Mouse (Mus musculus): Measurements from ENCODE around the gene Ces1d. TPM values are rescaled to one million over a fixed set of nuclear protein-coding genes. Genes with fewer than 3 reads are reported as not detected.

Gene Ces1d
- polyA plus RNA-seq, 1 experiment = 22.7 TPM

DNA sequence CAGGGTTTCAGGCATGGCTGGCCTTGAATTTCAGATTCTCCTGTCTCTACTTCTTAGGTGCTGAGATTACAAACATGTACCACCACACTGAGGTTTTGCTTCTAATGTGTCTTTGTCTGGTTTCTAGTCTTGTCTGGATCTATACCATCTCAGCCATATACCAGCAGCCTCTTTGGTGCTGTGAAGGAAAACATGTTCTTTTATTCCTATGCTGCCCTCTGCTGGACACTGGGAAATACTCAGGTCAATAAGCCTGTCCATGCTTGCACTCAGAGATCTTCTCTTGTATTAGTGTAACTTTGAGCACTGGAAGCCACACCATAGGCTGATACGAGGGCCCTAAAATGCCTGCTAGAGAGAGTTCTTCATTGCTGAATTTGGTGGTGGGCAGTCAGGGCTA, 56.9 kb downstream of the Ces1d start:
- Histone ChIP-seq H3K4me1 (ENCODE audit: control insufficient read depth, insufficient read depth, low read length) (no peaks in the 10 kb centered on the region), H3K4me3 (ENCODE audit: control insufficient read depth, low read depth, low read length) (no peak overlapping the region), H3K27me3 (ENCODE audit: control insufficient read depth, insufficient read depth, low read length) (no peaks in the 10 kb centered on the region), H3K27ac (ENCODE audit: control insufficient read depth, insufficient read depth, low read depth, low read length) (no peak overlapping the region), H3K36me3 (ENCODE audit: control insufficient read depth, insufficient read depth, low read length) (no peaks in the 10 kb centered on the region)
- TF ChIP-seq CTCF (IDR thresholded peaks at IDR 0.05; ENCODE audit: control insufficient read depth, insufficient read depth, insufficient replicate concordance, low read depth, low read length) = no peak
- no peak for TF ChIP-seq POLR2A (IDR thresholded peaks at IDR 0.05; ENCODE audit: control insufficient read depth, low read depth, low read length)

DNA sequence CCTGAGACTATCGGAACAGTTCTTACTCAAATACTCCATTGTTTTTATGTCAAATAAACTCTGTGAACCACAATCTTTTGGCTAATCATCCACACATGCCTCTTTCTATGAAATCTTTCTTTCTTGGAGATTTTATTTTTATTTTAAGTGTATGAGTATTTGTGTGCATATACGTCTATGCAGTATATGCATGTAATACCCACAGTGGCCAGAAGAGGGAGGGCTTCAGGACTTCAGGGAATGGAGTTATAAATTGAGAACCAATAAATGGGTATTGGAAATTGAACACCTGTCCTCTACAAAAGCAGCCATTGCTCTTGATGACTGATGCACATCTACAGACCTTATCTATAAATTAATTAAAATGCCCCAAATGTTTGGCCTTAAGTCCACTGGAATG, 65.4 kb downstream of the Ces1d start:
- H3K27ac ChIP-seq (ENCODE audit: control insufficient read depth, insufficient read depth, low read depth, low read length) = no peak overlapping the region

DNA sequence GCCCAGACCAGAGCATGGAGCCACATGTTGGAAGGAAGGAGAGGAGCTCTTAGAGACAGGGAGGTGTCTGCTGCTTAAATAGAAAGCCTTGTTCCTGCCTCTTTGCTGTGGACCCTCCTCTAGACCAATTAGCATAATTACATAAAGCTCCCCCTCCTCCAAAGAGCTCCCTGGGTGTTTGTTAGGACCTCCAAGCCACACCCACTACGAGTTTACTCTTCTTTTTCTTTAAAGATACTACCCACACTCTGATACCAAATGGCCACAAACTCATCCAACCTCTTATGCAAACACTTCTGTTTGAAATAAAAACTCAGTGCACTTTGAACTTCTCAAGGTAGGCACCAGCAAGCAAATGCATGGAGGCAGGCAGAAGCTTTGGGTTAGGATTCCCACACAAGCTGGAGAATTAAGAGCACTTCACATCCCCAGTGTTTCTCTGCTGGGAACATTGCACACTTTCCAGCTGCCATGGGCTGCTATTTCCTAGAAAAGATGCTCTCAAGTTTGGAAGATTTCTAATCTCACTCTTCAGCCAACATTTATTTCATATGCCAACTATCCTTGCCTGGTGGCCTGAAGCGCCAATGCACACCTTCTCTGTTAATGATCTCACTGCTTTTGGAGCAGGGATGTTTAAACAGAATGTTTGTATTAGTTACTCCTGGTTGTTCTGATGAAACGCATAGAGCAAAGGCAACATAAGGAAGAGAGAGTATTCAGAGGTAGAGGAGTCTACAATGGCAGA, 66.2 kb downstream of the Ces1d start, which contains the start of gene Ces1c:
Gene Ces1c (minus strand): TSS at position 51 of the 748 bp plus-strand sequence.
- Histone ChIP-seq H3K36me3 (ENCODE audit: control insufficient read depth, insufficient read depth, low read length) (no peaks in the 10 kb centered on the region), H3K27me3 (ENCODE audit: control insufficient read depth, insufficient read depth, low read length) (no peaks in the 10 kb centered on the region), H3K4me3 (ENCODE audit: control insufficient read depth, low read depth, low read length) (no peak within 1 kb of the TSS), H3K27ac (ENCODE audit: control insufficient read depth, insufficient read depth, low read depth, low read length) (no peak within 1 kb of the TSS), H3K4me1 (ENCODE audit: control insufficient read depth, insufficient read depth, low read length) (no peaks in the 10 kb centered on the region)
- TF ChIP-seq CTCF (IDR thresholded peaks at IDR 0.05; ENCODE audit: control insufficient read depth, insufficient read depth, insufficient replicate concordance, low read depth, low read length) (no peak), POLR2A (IDR thresholded peaks at IDR 0.05; ENCODE audit: control insufficient read depth, low read depth, low read length) (no peak)

More for the DNA sequence above, 65.4 kb downstream of the Ces1d start:
- no peak overlapping the region for H3K4me3 ChIP-seq (ENCODE audit: control insufficient read depth, low read depth, low read length)
- no peaks in the 10 kb centered on the region for H3K27me3 ChIP-seq (ENCODE audit: control insufficient read depth, insufficient read depth, low read length)
- TF ChIP-seq POLR2A (IDR thresholded peaks at IDR 0.05; ENCODE audit: control insufficient read depth, low read depth, low read length) (no peak), CTCF (IDR thresholded peaks at IDR 0.05; ENCODE audit: control insufficient read depth, insufficient read depth, insufficient replicate concordance, low read depth, low read length) (no peak)
- no peaks in the 10 kb centered on the region for H3K4me1 ChIP-seq (ENCODE audit: control insufficient read depth, insufficient read depth, low read length)
- H3K36me3 ChIP-seq (ENCODE audit: control insufficient read depth, insufficient read depth, low read length) = no peaks in the 10 kb centered on the region

DNA sequence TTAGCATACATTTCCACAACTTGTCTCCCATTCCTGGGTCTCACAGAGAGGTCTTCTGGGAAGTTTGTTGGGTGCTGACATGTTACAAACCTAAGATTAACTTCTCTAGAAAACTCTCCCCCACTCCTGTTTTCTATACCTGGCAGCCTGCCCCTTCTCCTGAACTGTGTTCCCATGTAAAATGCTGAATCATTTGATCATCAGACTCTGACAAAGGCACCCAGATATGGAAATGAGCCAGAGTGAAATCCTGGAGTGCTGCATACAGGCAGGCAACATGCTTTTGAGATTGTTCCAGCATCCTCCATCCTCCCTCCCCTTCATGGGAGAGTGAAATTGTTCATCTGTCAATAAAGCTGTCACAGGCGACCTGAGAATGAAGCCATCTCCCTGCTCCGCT, 71.2 kb downstream of the Ces1d start:
- no peak overlapping the region for H3K27ac ChIP-seq (ENCODE audit: control insufficient read depth, insufficient read depth, low read depth, low read length)
- TF ChIP-seq CTCF (IDR thresholded peaks at IDR 0.05; ENCODE audit: control insufficient read depth, insufficient read depth, insufficient replicate concordance, low read depth, low read length) = no peak
- TF ChIP-seq POLR2A (IDR thresholded peaks at IDR 0.05; ENCODE audit: control insufficient read depth, low read depth, low read length) = no peak
- H3K4me1 ChIP-seq (ENCODE audit: control insufficient read depth, insufficient read depth, low read length) = no peaks in the 10 kb centered on the region
- no peak overlapping the region for H3K4me3 ChIP-seq (ENCODE audit: control insufficient read depth, low read depth, low read length)
- no peaks in the 10 kb centered on the region for H3K27me3 ChIP-seq (ENCODE audit: control insufficient read depth, insufficient read depth, low read length)
- no peaks in the 10 kb centered on the region for H3K36me3 ChIP-seq (ENCODE audit: control insufficient read depth, insufficient read depth, low read length)

DNA sequence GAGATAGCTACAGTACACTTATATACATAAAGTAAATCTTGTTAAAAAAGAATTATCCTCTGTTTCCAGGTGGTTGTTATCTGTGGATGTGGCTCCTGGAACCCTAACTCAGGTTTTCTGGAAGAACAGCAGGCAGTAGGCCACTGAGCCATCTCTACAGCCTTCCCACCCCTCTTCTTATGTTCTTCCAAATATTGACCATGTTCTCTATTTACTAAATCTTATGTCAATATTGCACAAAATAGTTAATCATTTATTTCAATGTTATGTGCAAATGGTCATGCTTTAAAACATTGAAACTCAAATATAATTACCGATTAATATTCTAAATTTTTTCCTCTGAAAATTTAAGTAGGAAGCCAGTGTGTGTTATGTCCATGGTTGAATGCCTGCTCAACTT, 75.6 kb downstream of the Ces1d start:
- TF ChIP-seq CTCF (IDR thresholded peaks at IDR 0.05; ENCODE audit: control insufficient read depth, insufficient read depth, insufficient replicate concordance, low read depth, low read length) (no peak), POLR2A (IDR thresholded peaks at IDR 0.05; ENCODE audit: control insufficient read depth, low read depth, low read length) (no peak)
- H3K4me3 ChIP-seq (ENCODE audit: control insufficient read depth, low read depth, low read length) = no peak overlapping the region
- no peaks in the 10 kb centered on the region for H3K4me1 ChIP-seq (ENCODE audit: control insufficient read depth, insufficient read depth, low read length)

More for the DNA sequence above, 75.6 kb downstream of the Ces1d start:
- no peak overlapping the region for H3K27ac ChIP-seq (ENCODE audit: control insufficient read depth, insufficient read depth, low read depth, low read length)
- H3K36me3 ChIP-seq (ENCODE audit: control insufficient read depth, insufficient read depth, low read length) = no peaks in the 10 kb centered on the region
- no peaks in the 10 kb centered on the region for H3K27me3 ChIP-seq (ENCODE audit: control insufficient read depth, insufficient read depth, low read length)

Other genes starting within 250 kb of the Ces1d start
- 0.02 and 0.05 TPM in 2 replicates for gene Slc6a2, start 237.8 kb downstream of the Ces1d start, polyA plus RNA-seq (2012; rRNA removed)
- gene Ces1a, start 149.6 kb downstream of the Ces1d start, polyA plus RNA-seq (2012; rRNA removed) = 1.5 TPM in 2 replicates
- gene Ces1b, start 117.8 kb downstream of the Ces1d start, polyA plus RNA-seq (2012; rRNA removed) = not detected in 2 replicates
- not detected in 2 replicates for gene Ces1c, start 66.6 kb downstream of the Ces1d start, polyA plus RNA-seq (2012; rRNA removed)
- gene Ces1e, start 31.8 kb upstream of the Ces1d start, polyA plus RNA-seq (2012; rRNA removed) = 0.51 TPM in 1 of 2 replicates, not detected in the other
- 0.05 and 0.10 TPM in 2 replicates for gene Ces1f, start 81.9 kb upstream of the Ces1d start, polyA plus RNA-seq (2012; rRNA removed)
- gene Ces1g, start 139.5 kb upstream of the Ces1d start, polyA plus RNA-seq (2012; rRNA removed) = 0.19 and 0.20 TPM in 2 replicates
- gene Ces1h, start 181.9 kb upstream of the Ces1d start, polyA plus RNA-seq (2012; rRNA removed) = 0.94 and 1.0 TPM in 2 replicates